ENCODE assay signal across 8 mouse cellular contexts in genomic region chr11:69801379-69801977, GRCm38 (mm10). TPM values are rescaled to one million over a fixed set of nuclear protein-coding genes. Genes with fewer than 3 reads are reported as not detected.
DNase-seq lines count a peak whose midpoint lies in the region; ATAC-seq and TF ChIP-seq lines count a peak whose summit lies in the region.

TSS of gene Fgf11 (minus strand) at chr11:69801857.

- H3K4me2 ChIP-seq in heart, embryonic 15.5 days, result peak within 1 kb of the TSS; percentile 97
- H3K4me2 ChIP-seq in neural tube, embryonic 15.5 days, result peak within 1 kb of the TSS; percentile 87

- no peak for DNase-seq in layer of hippocampus, adult 18-20 months (ENCODE audit: low spot score in 2 of 2)
- DNase-seq in layer of hippocampus, adult 11-12 months (ENCODE audit: low spot score), result no peak
- peak; percentile 50 for DNase-seq in limb, embryonic 10.5 days (ENCODE audit: low spot score)
- DNase-seq in retina, postnatal 1 day, result no peak
- no peak for DNase-seq in cerebellum, postnatal 25 days

- peaks cover 25% of the 10 kb centered on the region for H3K27me3 ChIP-seq in heart, embryonic 15.5 days
- peaks cover 100% of the 10 kb centered on the region for H3K27me3 ChIP-seq in limb, embryonic 10.5 days (ENCODE audit: low read depth, poor library complexity, severe bottlenecking)
- H3K27me3 ChIP-seq in neural tube, embryonic 15.5 days (replicated peaks), result peaks cover 31% of the 10 kb centered on the region

- peak within 1 kb of the TSS; percentile 62 for H3K9ac ChIP-seq in heart, embryonic 15.5 days
- peak within 1 kb of the TSS; percentile 57 for H3K9ac ChIP-seq in neural tube, embryonic 15.5 days (replicated peaks)

- no peaks in the 10 kb centered on the region for H3K9me3 ChIP-seq in heart, embryonic 15.5 days (replicated peaks)
- no peaks in the 10 kb centered on the region for H3K9me3 ChIP-seq in limb, embryonic 10.5 days (replicated peaks)
- H3K9me3 ChIP-seq in neural tube, embryonic 15.5 days (replicated peaks), result no peaks in the 10 kb centered on the region

- H3K36me3 ChIP-seq in heart, embryonic 15.5 days, result no peaks in the 10 kb centered on the region
- no peaks in the 10 kb centered on the region for H3K36me3 ChIP-seq in limb, embryonic 10.5 days
- no peaks in the 10 kb centered on the region for H3K36me3 ChIP-seq in neural tube, embryonic 15.5 days

- ATAC-seq in heart, embryonic 15.5 days (replicated peaks; ENCODE audit: insufficient number of reproducible peaks, insufficient read depth, low FRiP score, low read depth), result no peak
- ATAC-seq in neural tube, embryonic 15.5 days (ENCODE audit: low FRiP score), result no peak

- H3K27ac ChIP-seq in cortical plate, adult 2 months (ENCODE audit: insufficient read depth, low read length), result peak within 1 kb of the TSS; percentile 72
- H3K27ac ChIP-seq in heart, embryonic 15.5 days, result peak within 1 kb of the TSS; percentile 72
- H3K27ac ChIP-seq in limb, embryonic 10.5 days, result peak within 1 kb of the TSS; percentile 83
- H3K27ac ChIP-seq in neural tube, embryonic 15.5 days (replicated peaks), result peak within 1 kb of the TSS; percentile 94

- TF ChIP-seq POLR2A in cortical plate, adult 2 months (IDR thresholded peaks at IDR 0.05; ENCODE audit: extremely low read depth, insufficient read depth, low read length), result no peak

- 2% methylated on average over 33 of the region's 33 CpGs for WGBS in heart, embryonic 15.5 days
- WGBS in limb, embryonic 10.5 days, result 2% methylated on average over 33 of the region's 33 CpGs
- whole genome bisulfite sequencing in neural tube, embryonic 15.5 days, result under 1% methylated on average over 33 of the region's 33 CpGs

- no peak for TF ChIP-seq CTCF in cortical plate, adult 2 months (IDR thresholded peaks at IDR 0.05; ENCODE audit: extremely low read depth, insufficient read depth, low read length)

- H3K4me3 ChIP-seq in cortical plate, adult 2 months (ENCODE audit: insufficient read depth, low read length), result peak within 1 kb of the TSS; percentile 78
- H3K4me3 ChIP-seq in heart, embryonic 15.5 days, result peak within 1 kb of the TSS; percentile 62
- H3K4me3 ChIP-seq in limb, embryonic 10.5 days, result peak within 1 kb of the TSS; percentile 62
- H3K4me3 ChIP-seq in neural tube, embryonic 15.5 days (replicated peaks), result peak within 1 kb of the TSS; percentile 63

- H3K4me1 ChIP-seq in cortical plate, adult 2 months (ENCODE audit: control insufficient read depth, insufficient read depth, low read length), result peaks cover 1% of the 10 kb centered on the region; the same call in 1 of the 2 replicates
- peaks cover 63% of the 10 kb centered on the region for H3K4me1 ChIP-seq in heart, embryonic 15.5 days (replicated peaks)
- peaks cover 62% of the 10 kb centered on the region for H3K4me1 ChIP-seq in limb, embryonic 10.5 days
- peaks cover 67% of the 10 kb centered on the region for H3K4me1 ChIP-seq in neural tube, embryonic 15.5 days

RNA-seq across cellular contexts. Expression of gene Fgf11, which starts in this region (rescaled TPM):
- total RNA-seq in layer of hippocampus, adult 18-20 months (2021), result 10 to 100 TPM; 27.4 to 27.6 TPM
- 17.3 and 17.6 TPM in 2 replicates for polyA plus RNA-seq in cortical plate, adult 2 months (2012; rRNA removed)
- polyA plus RNA-seq in heart, embryonic 15.5 days (2015; fragmentation: Nextera tagmentation; extraction: Ambion mirVana), result 1.8 and 2.9 TPM in 2 replicates
- 0.40 and 0.55 TPM in 2 replicates for polyA plus RNA-seq in limb, embryonic 10.5 days (2016; fragmentation: Nextera tagmentation; extraction: Ambion mirVana)
- polyA plus RNA-seq in neural tube, embryonic 15.5 days (2015; fragmentation: Nextera tagmentation; extraction: Ambion mirVana), result 8.5 and 8.7 TPM in 2 replicates

Comparison
In these comparisons a context has a peak if more than half of its experiments do, and no peak if none do; other contexts are left out.
1. Peak in DNase-seq, H3K4me3 ChIP-seq and H3K27ac ChIP-seq in limb, embryonic 10.5 days; RNA of the gene not detected or under 1 TPM.